ENCODE assay signal across 8 mouse cellular contexts in the genomic region with DNA sequence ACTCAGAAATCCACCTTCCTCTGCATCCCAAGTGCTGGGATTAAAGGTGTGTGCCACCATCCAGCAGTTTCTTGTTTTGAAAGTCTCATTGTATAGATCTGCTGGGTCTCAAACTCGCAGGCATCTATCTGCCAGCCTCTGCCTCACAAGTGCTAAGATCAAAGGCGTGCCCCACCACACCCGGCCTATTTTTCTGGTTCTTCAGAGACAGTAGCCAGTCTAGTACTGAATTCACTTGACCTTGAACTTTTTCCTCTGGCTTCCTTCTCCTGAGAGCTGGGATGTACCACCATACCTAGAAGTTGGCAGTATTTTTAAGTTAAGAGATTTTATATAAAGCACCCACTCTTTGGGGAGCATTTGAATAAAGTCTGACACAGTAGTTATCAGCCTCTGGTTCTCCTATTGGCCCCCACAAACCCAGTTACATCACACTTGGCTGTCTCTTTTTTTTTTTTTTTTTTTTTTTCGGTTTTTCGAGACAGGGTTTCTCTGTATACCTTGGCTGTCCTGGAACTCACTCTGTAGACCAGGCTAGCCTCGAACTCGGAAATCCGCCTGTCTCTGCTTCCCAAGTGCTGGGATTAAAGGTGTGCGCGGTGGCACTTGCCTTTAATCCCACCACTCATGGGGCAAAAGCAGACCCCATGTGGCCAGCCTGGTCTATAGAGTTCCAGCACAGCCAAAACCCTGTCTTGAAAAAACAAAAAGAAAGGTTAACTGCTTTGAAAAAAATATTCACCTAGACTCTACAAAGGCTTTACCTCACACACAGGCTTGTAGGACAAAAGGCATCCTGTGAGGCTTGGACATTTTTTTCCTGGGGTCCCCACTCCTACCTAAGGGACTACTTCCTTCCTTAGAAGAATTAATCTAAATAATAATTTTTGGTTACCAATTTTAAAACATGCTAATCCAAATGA. TPM values are rescaled to one million over a fixed set of nuclear protein-coding genes. Genes with fewer than 3 reads are reported as not detected.
DNase-seq lines count a peak whose midpoint lies in the region; ATAC-seq and TF ChIP-seq lines count a peak whose summit lies in the region.

No protein-coding gene starts in this region.

- H3K4me3 ChIP-seq in lung, postnatal 0 days (ENCODE audit: low read depth, low read length): peak overlapping the region; percentile 85
- peak overlapping the region; percentile 90 for H3K4me3 ChIP-seq in hindbrain, embryonic 15.5 days
- peak overlapping the region; percentile 84 for H3K4me3 ChIP-seq in midbrain, embryonic 16.5 days (ENCODE audit: low read depth, low read length)

- 82% methylated on average over 10 of the region's 10 CpGs for WGBS in lung, postnatal 0 days
- 90% methylated on average over 10 of the region's 10 CpGs for WGBS in hindbrain, embryonic 15.5 days
- 82% methylated on average over 10 of the region's 10 CpGs for WGBS in midbrain, embryonic 16.5 days

- no peak for ATAC-seq in lung, postnatal 0 days
- ATAC-seq in hindbrain, embryonic 15.5 days (ENCODE audit: low FRiP score, low read depth): no peak
- peak; percentile 12 for ATAC-seq in midbrain, embryonic 16.5 days

- no peaks in the 10 kb centered on the region; the same call in 1 of the 2 replicates for H3K4me1 ChIP-seq in lung, postnatal 0 days (ENCODE audit: insufficient read depth, low read depth, low read length)
- H3K4me1 ChIP-seq in hindbrain, embryonic 15.5 days (replicated peaks): peaks cover 19% of the 10 kb centered on the region
- peaks cover 10% of the 10 kb centered on the region; the same call in 1 of the 2 replicates for H3K4me1 ChIP-seq in midbrain, embryonic 16.5 days (ENCODE audit: control insufficient read depth, insufficient read depth, low read length)

- H3K27me3 ChIP-seq in lung, postnatal 0 days (replicated peaks; ENCODE audit: insufficient read depth, low read length): no peaks in the 10 kb centered on the region
- no peaks in the 10 kb centered on the region for H3K27me3 ChIP-seq in hindbrain, embryonic 15.5 days
- H3K27me3 ChIP-seq in midbrain, embryonic 16.5 days (ENCODE audit: control insufficient read depth, insufficient read depth, low read depth, low read length): no peaks in the 10 kb centered on the region

- no peak for TF ChIP-seq EP300 in lung, postnatal 0 days (IDR thresholded peaks at IDR 0.05)

- peaks cover 13% of the 10 kb centered on the region; the same call in 1 of the 2 replicates for H3K36me3 ChIP-seq in lung, postnatal 0 days (ENCODE audit: insufficient read depth, low read length)
- peaks cover 19% of the 10 kb centered on the region for H3K36me3 ChIP-seq in hindbrain, embryonic 15.5 days
- peaks cover 8% of the 10 kb centered on the region for H3K36me3 ChIP-seq in midbrain, embryonic 16.5 days (ENCODE audit: control insufficient read depth, insufficient read depth, low read length)

- peak; percentile 29 for DNase-seq in lung, postnatal 0 days (ENCODE audit: low spot score)
- no peak for DNase-seq in lung, postnatal 25 days (ENCODE audit: low spot score)
- peak; percentile 24 to 31 for DNase-seq in cerebellum, postnatal 25 days
- DNase-seq in layer of hippocampus, adult 9-10 months (ENCODE audit: low spot score): no peak
- DNase-seq in right cerebral cortex, postnatal 14 days: no peak
- DNase-seq in right cerebral cortex, postnatal 36 days (ENCODE audit: low spot score in 2 of 2): no peak

- H3K4me2 ChIP-seq in lung, postnatal 0 days (replicated peaks; ENCODE audit: low read depth, low read length): peak overlapping the region; percentile 51
- peak overlapping the region; percentile 79 for H3K4me2 ChIP-seq in hindbrain, embryonic 15.5 days
- peak overlapping the region; percentile 56 for H3K4me2 ChIP-seq in midbrain, embryonic 16.5 days (ENCODE audit: low read length)

- H3K9ac ChIP-seq in lung, postnatal 0 days (replicated peaks; ENCODE audit: low read depth): no peak overlapping the region
- H3K9ac ChIP-seq in hindbrain, embryonic 15.5 days: peak overlapping the region; percentile 40
- H3K9ac ChIP-seq in midbrain, embryonic 16.5 days (ENCODE audit: low read depth, low read length): no peak overlapping the region

- TF ChIP-seq CTCF in lung, postnatal 0 days (IDR thresholded peaks at IDR 0.05): no peak

- no peak overlapping the region for H3K27ac ChIP-seq in lung, postnatal 0 days (ENCODE audit: low read length)
- H3K27ac ChIP-seq in hindbrain, embryonic 15.5 days (replicated peaks): peak overlapping the region; percentile 100
- peak overlapping the region; percentile 99 for H3K27ac ChIP-seq in midbrain, embryonic 16.5 days (ENCODE audit: low read length)

- H3K9me3 ChIP-seq in lung, postnatal 0 days (ENCODE audit: low read length): no peaks in the 10 kb centered on the region
- H3K9me3 ChIP-seq in hindbrain, embryonic 15.5 days: no peaks in the 10 kb centered on the region
- no peaks in the 10 kb centered on the region for H3K9me3 ChIP-seq in midbrain, embryonic 16.5 days (replicated peaks; ENCODE audit: control insufficient read depth, low read length, poor library complexity, severe bottlenecking)

RNA-seq across cellular contexts. Expression of a gene that starts 0.9 kb away (rescaled TPM):
- polyA plus RNA-seq in lung, postnatal 0 days (2015; fragmentation: Nextera tagmentation; extraction: Ambion mirVana): 2,114 and 2,164 TPM in 2 replicates
- 1,215 and 1,231 TPM in 2 replicates for polyA plus RNA-seq in hindbrain, embryonic 15.5 days (2015; fragmentation: Nextera tagmentation; extraction: Ambion mirVana)
- polyA plus RNA-seq in midbrain, embryonic 16.5 days (2015; fragmentation: Nextera tagmentation; extraction: Ambion mirVana): 1,185 and 1,247 TPM in 2 replicates

RNA-seq across cellular contexts. Expression of a gene that starts 15.4 kb away (rescaled TPM):
- polyA plus RNA-seq in lung, postnatal 0 days (2015; fragmentation: Nextera tagmentation; extraction: Ambion mirVana): not detected in 2 replicates
- 0.38 TPM in 1 of 2 replicates, not detected in the other for polyA plus RNA-seq in hindbrain, embryonic 15.5 days (2015; fragmentation: Nextera tagmentation; extraction: Ambion mirVana)
- 0.46 and 1.6 TPM in 2 replicates for polyA plus RNA-seq in midbrain, embryonic 16.5 days (2015; fragmentation: Nextera tagmentation; extraction: Ambion mirVana)

RNA-seq across cellular contexts. Expression of a gene that starts 37.1 kb away (rescaled TPM):
- polyA plus RNA-seq in lung, postnatal 0 days (2015; fragmentation: Nextera tagmentation; extraction: Ambion mirVana): 6.4 and 6.5 TPM in 2 replicates
- 253 and 256 TPM in 2 replicates for polyA plus RNA-seq in hindbrain, embryonic 15.5 days (2015; fragmentation: Nextera tagmentation; extraction: Ambion mirVana)
- 417 and 440 TPM in 2 replicates for polyA plus RNA-seq in midbrain, embryonic 16.5 days (2015; fragmentation: Nextera tagmentation; extraction: Ambion mirVana)

RNA-seq across cellular contexts. Expression of a gene that starts 49.1 kb away (rescaled TPM):
- polyA plus RNA-seq in lung, postnatal 0 days (2015; fragmentation: Nextera tagmentation; extraction: Ambion mirVana): not detected in 2 replicates
- not detected in 2 replicates for polyA plus RNA-seq in hindbrain, embryonic 15.5 days (2015; fragmentation: Nextera tagmentation; extraction: Ambion mirVana)
- 0.20 TPM in 1 of 2 replicates, not detected in the other for polyA plus RNA-seq in midbrain, embryonic 16.5 days (2015; fragmentation: Nextera tagmentation; extraction: Ambion mirVana)

RNA-seq across cellular contexts. Expression of a gene that starts 58.0 kb away (rescaled TPM):
- 0.58 and 0.65 TPM in 2 replicates for polyA plus RNA-seq in lung, postnatal 0 days (2015; fragmentation: Nextera tagmentation; extraction: Ambion mirVana)
- polyA plus RNA-seq in hindbrain, embryonic 15.5 days (2015; fragmentation: Nextera tagmentation; extraction: Ambion mirVana): 0.18 and 0.39 TPM in 2 replicates
- polyA plus RNA-seq in midbrain, embryonic 16.5 days (2015; fragmentation: Nextera tagmentation; extraction: Ambion mirVana): 0.50 TPM in 1 of 2 replicates, not detected in the other

Comparison
In these comparisons a context has a peak if more than half of its experiments do, and no peak if none do; other contexts are left out.
1. DNase-seq: peak in lung, postnatal 0 days (single experiment) and cerebellum, postnatal 25 days (2 of 2); none in lung, postnatal 25 days (single experiment), layer of hippocampus, adult 9-10 months (single experiment), right cerebral cortex, postnatal 14 days (single experiment) and right cerebral cortex, postnatal 36 days (0 of 2).
2. RNA of a gene that starts 37.1 kb away (polyA plus RNA-seq): 417 to 440 TPM in midbrain, embryonic 16.5 days and 253 to 256 TPM in hindbrain, embryonic 15.5 days; 6.4 to 6.5 TPM in lung, postnatal 0 days; every median in the first group is over 10 times any median in the second.
3. Peak in every context shown above with its lines, with median percentiles within 50 percentile points of each other: H3K4me2 ChIP-seq and H3K4me3 ChIP-seq.